Mouse (Mus musculus): ENCODE data around the gene Pced1a.
A peak's percentile ranks its signal among the peaks of the same experiment; 100 is the strongest.
"Not testable (repeated sequence)": the region's sequence is repeated elsewhere in the genome, so short reads cannot be mapped to it uniquely, and the experiment has no call there.

Pced1a gene

GRCm38 (mm10) chr2:130390993-130391625 lies 33.4 kb downstream of the Pced1a start:
- no peak for DNase-seq (ENCODE audit: low spot score)

GRCm38 (mm10) chr2:130388796-130389195 lies 35.7 kb downstream of the Pced1a start:
- DNase-seq (ENCODE audit: low spot score) = peak; percentile 20

GRCm38 (mm10) chr2:130386212-130386611 lies 38.3 kb downstream of the Pced1a start:
- DNase-seq (ENCODE audit: low spot score) = no peak

DNA sequence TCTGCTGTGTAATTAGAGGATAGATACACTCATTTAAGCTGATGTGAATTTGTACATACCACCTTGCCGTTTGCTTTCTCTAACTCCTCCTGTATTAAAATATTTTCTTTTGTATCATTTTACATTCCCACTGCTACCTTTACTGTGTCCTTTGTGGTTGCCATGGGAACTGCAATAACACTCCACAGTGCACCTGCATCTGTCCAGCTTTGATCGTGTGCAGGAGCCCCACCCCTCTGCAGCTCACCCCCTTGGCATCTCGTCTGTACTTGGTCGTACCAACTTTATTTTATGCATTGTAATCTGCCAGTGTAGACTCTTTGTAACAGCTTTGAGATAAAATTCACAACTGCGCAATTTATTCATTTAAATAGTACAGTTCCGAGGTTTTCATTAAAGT lies 40.6 kb downstream of the Pced1a start:
- DNase-seq (ENCODE audit: low spot score) = no peak

DNA sequence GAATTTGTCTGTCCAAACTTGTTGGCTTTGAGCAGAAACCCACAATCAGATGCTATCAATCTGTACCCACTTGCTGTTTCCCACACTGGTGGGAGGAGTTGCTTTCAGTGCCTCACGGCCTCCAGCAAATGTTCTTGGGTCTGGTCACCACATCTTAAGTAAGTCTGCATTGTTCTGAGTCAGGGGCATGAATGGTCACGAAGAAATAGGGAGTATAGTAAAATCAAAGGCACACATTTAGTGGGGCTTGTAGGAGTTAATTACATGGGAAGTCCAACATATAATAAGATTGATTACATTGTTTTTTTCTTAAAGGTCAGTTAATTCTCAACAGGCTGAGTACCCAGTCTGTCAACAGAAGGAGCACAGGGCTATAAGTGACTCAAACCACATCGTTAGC lies 41.3 kb downstream of the Pced1a start:
- DNase-seq (ENCODE audit: low spot score) = no peak

GRCm38 (mm10) chr2:130374951-130375350 lies 49.5 kb downstream of the Pced1a start:
- DNase-seq (ENCODE audit: low spot score) = no peak

DNA sequence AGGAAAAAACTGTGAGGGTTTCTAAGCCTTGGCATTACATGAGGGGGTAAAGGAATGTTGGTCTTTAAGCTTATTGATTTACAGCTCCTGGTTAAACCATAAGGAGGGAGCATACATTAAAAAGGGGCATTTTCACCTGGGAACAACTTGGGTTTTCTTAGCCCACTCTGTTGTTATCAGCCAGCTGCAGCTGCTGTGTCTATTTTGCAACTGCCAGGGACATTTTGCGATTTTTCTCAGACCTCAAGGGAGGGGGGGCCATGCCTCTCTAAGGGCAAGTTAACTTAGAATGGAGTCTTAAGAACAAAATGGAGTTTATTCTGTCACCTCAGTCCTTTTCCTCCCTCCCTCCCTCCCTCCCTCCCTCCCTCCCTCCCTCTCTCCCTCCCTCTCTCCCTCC lies 51.5 kb downstream of the Pced1a start:
- DNase-seq (ENCODE audit: low spot score) = not testable (repeated sequence)

- no peak for DNase-seq (ENCODE audit: low spot score)
Measured at GRCm38 (mm10) chr2:130367386-130367785, 57.1 kb downstream of the Pced1a start.
